In the genomic region with DNA sequence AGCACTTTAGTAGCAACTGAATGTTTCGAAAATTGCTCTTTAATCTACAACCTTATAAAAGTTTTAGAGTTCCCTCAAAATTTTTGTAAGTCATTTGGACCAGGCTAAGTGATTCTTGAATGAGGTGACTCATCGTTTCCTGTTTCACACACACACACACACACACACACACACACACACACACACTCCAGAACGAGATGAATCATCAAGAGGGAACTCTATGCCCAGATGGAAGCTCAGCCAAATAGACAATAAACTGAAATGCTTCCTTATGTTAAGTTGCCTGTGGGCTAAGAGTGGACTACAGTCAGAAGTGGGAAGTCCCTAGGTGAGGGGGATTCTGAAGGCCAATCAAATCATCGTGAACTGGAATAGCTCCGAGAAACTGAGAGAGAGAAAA, we compare ENCODE assay signal across 13 mouse cellular contexts.
DNase-seq lines count a peak whose midpoint lies in the region; ATAC-seq and TF ChIP-seq lines count a peak whose summit lies in the region.
"Had no signal": no experiment of that assay in that cellular context is flagged by ENCODE, and none has a peak within 500 bp of the region (broad histone marks: within the 10 kb centered on the region; RNA-seq: fewer than 3 reads in every experiment).

No protein-coding gene starts in this region.

- no peak overlapping the region for H3K27ac ChIP-seq in heart, postnatal 0 days (ENCODE audit: low read depth)
- no peak overlapping the region for H3K27ac ChIP-seq in heart, embryonic 10.5 days
- H3K27ac ChIP-seq: forebrain, embryonic 12.5 days had no signal

- no peak for ATAC-seq in heart, postnatal 0 days (ENCODE audit: insufficient read depth, low read depth)
- ATAC-seq: activated CD4-positive, CD25-positive, alpha-beta regulatory T cell, adult 4 months; CD4-positive, CD25-positive, alpha-beta regulatory T cell, adult 4 months had no signal

- peak; percentile 10 for DNase-seq in heart, postnatal 0 days (ENCODE audit: low spot score)
- no peak for DNase-seq in heart, adult 11 months
- peak; percentile 86 for DNase-seq in Muller cell, postnatal 12 days (ENCODE audit: inconsistent ontology term)
- DNase-seq in frontal cortex, postnatal 10 days (ENCODE audit: low spot score in 2 of 2), result peak; percentile 6 to 19
- peak; percentile 65 to 69 for DNase-seq in right cerebral cortex, adult 2 months (ENCODE audit: low spot score in 2 of 2)
- DNase-seq in retina, embryonic 14.5 days (ENCODE audit: low spot score), result no peak
- DNase-seq in kidney, adult 11 months, result no peak
- DNase-seq in heart, embryonic 10.5 days (ENCODE audit: low spot score), result no peak
- DNase-seq: lung, postnatal 36 days had no signal

- H3K9ac ChIP-seq in heart, postnatal 0 days (replicated peaks; ENCODE audit: low read depth, low read length), result no peak overlapping the region
- H3K9ac ChIP-seq: forebrain, embryonic 12.5 days had no signal

- TF ChIP-seq CTCF in heart, postnatal 0 days (IDR thresholded peaks at IDR 0.05; ENCODE audit: low read depth), result no peak

- H3K4me3 ChIP-seq in heart, postnatal 0 days (ENCODE audit: low read depth, low read length), result no peak overlapping the region
- H3K4me3 ChIP-seq in heart, embryonic 10.5 days, result no peak overlapping the region
- H3K4me3 ChIP-seq: forebrain, embryonic 12.5 days had no signal

- no peaks in the 10 kb centered on the region for H3K27me3 ChIP-seq in heart, postnatal 0 days (ENCODE audit: control insufficient read depth, insufficient read depth, low read length)
- H3K27me3 ChIP-seq in heart, embryonic 10.5 days (ENCODE audit: insufficient read depth, poor library complexity, severe bottlenecking), result no peaks in the 10 kb centered on the region
- H3K27me3 ChIP-seq: forebrain, embryonic 12.5 days had no signal

- no peaks in the 10 kb centered on the region for H3K36me3 ChIP-seq in heart, postnatal 0 days (replicated peaks; ENCODE audit: control insufficient read depth, insufficient read depth, low read length)
- no peaks in the 10 kb centered on the region for H3K36me3 ChIP-seq in heart, embryonic 10.5 days
- H3K36me3 ChIP-seq: forebrain, embryonic 12.5 days had no signal

- H3K9me3 ChIP-seq in heart, postnatal 0 days (replicated peaks; ENCODE audit: control insufficient read depth, low read length), result no peaks in the 10 kb centered on the region
- no peaks in the 10 kb centered on the region for H3K9me3 ChIP-seq in heart, embryonic 10.5 days
- H3K9me3 ChIP-seq: forebrain, embryonic 12.5 days had no signal

- no peak overlapping the region for H3K4me2 ChIP-seq in heart, postnatal 0 days (ENCODE audit: low read depth, low read length)
- H3K4me2 ChIP-seq: forebrain, embryonic 12.5 days; heart, embryonic 11.5 days had no signal

- no peak for TF ChIP-seq EP300 in heart, postnatal 0 days (IDR thresholded peaks at IDR 0.05; ENCODE audit: low read depth)

- no peaks in the 10 kb centered on the region for H3K4me1 ChIP-seq in heart, postnatal 0 days (ENCODE audit: control insufficient read depth, insufficient read depth)
- H3K4me1 ChIP-seq in heart, embryonic 10.5 days, result no peaks in the 10 kb centered on the region
- H3K4me1 ChIP-seq: forebrain, embryonic 12.5 days had no signal

- 63% methylated on average over 5 of the region's 5 CpGs for WGBS in heart, postnatal 0 days
- WGBS in heart, embryonic 10.5 days, result 75% methylated on average over 5 of the region's 5 CpGs

Comparison
In these comparisons a context has a peak if more than half of its experiments do, and no peak if none do; other contexts are left out.
1. DNase-seq: peak in heart, postnatal 0 days (single experiment), Muller cell, postnatal 12 days (single experiment), frontal cortex, postnatal 10 days (2 of 2) and right cerebral cortex, adult 2 months (2 of 2); none in heart, adult 11 months (single experiment), retina, embryonic 14.5 days (single experiment), kidney, adult 11 months (single experiment) and heart, embryonic 10.5 days (single experiment).